Mouse (Mus musculus): ENCODE measurements around the gene Cela3b. TPM values are rescaled to one million over a fixed set of nuclear protein-coding genes. Genes with fewer than 3 reads are reported as not detected.

Cela3b gene
- total and polyA plus RNA-seq, 3 experiments = not detected

DNA sequence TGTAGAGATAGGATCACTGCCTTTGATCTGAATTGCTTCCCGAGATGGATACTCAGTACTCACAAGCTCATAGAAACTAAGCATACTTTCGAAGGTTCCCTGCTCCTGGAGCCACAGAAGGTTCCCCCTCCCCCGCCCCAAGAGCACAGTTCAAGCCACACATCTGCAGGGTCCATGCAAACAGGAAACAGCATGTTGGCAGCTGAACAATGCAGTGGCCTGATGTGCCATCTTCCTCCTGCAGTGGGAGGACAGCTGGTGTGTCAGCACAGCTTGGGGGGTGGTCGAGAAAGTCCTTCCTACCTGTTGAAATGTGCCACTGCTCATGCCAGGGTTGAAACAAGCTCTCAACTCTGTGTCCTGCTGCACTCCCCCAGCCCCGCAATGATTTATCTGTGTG is 28.5 kb upstream of the Cela3b start:
- peaks cover 8% of the 10 kb centered on the region for H3K4me1 ChIP-seq (ENCODE audit: control insufficient read depth, insufficient read depth, low read length)
- no peak overlapping the region for H3K27ac ChIP-seq
- H3K79me2 ChIP-seq (replicated peaks; ENCODE audit: control insufficient read depth, insufficient read depth, low read length) = no peaks in the 10 kb centered on the region
- no peak overlapping the region for H3K4me3 ChIP-seq
- H3K9ac ChIP-seq (ENCODE audit: low read depth, low read length) = no peak overlapping the region
- WGBS = 57% methylated on average over 5 of the region's 5 CpGs
- DNase-seq = no peak
- intact Hi-C loops (cut with DNase I) = loop anchor here (1.0 kb wide), 1 partner anchor 56 kb away; no protein-coding TSS in a partner anchor
- H3K36me3 ChIP-seq (ENCODE audit: control insufficient read depth, insufficient read depth, low read length) = no peaks in the 10 kb centered on the region
- H3K27me3 ChIP-seq (ENCODE audit: control insufficient read depth, insufficient read depth, low read length) = no peaks in the 10 kb centered on the region
- TF ChIP-seq CTCF (IDR thresholded peaks at IDR 0.05) (no peak), EP300 (IDR thresholded peaks at IDR 0.05; ENCODE audit: insufficient read depth, low read depth, low read length) (no peak), POLR2A (IDR thresholded peaks at IDR 0.05; ENCODE audit: insufficient read depth, low read depth, low read length) (no peak)

DNA sequence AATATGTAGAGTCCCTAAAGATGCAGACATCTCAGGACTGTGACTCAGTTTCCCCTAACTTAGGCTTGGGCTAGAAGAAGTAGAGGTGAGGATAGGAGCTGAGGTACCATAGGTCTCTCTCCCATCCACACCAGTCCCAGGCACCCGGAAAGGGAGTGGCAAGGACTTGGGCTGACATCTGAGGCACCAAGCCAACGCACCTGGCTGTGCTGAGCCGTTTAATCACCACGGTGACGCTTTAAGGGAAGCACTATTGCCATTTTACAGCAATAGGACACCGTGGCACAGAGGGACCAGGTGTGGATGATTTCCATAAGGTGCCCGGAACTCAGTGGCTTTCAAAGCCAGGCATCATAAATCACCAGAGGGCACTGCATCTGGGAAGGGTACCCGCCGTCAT is 28.0 kb upstream of the Cela3b start:
- Histone ChIP-seq H3K4me3 (no peak overlapping the region), H3K27me3 (ENCODE audit: control insufficient read depth, insufficient read depth, low read length) (no peaks in the 10 kb centered on the region), H3K9ac (ENCODE audit: low read depth, low read length) (no peak overlapping the region), H3K27ac (no peak overlapping the region), H3K4me1 (ENCODE audit: control insufficient read depth, insufficient read depth, low read length) (peaks cover 8% of the 10 kb centered on the region), H3K36me3 (ENCODE audit: control insufficient read depth, insufficient read depth, low read length) (no peaks in the 10 kb centered on the region), H3K79me2 (replicated peaks; ENCODE audit: control insufficient read depth, insufficient read depth, low read length) (no peaks in the 10 kb centered on the region)
- TF ChIP-seq POLR2A (IDR thresholded peaks at IDR 0.05; ENCODE audit: insufficient read depth, low read depth, low read length) (no peak), EP300 (IDR thresholded peaks at IDR 0.05; ENCODE audit: insufficient read depth, low read depth, low read length) (no peak), CTCF (IDR thresholded peaks at IDR 0.05) (no peak)
- intact Hi-C loops (cut with DNase I) = loop anchor here (1.0 kb wide), 1 partner anchor 57 kb away; no protein-coding TSS in a partner anchor
- DNase-seq = no peak
- 69% methylated on average over 9 of the region's 9 CpGs for WGBS

DNA sequence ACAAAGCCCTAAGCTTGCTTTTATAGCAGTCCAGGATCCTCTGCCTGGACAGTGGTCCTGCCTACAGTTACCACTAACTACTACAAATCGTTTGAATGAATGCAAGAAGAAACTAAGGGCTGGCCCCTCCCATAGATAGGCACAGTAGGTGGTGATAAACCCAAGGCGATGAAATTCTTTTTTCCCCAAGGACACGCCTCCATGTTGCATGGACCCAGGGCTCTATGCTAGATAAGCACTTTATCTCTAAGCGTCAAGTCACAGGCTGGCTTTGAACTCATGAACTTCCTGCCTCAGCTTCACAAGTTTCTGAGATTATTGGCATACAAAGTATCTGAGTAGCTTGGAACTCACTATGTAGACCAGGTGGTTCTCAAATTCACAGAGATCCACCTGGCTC is 27.0 kb upstream of the Cela3b start:
- 50% methylated on average over 4 of the region's 4 CpGs for WGBS
- H3K27ac ChIP-seq = no peak overlapping the region
- TF ChIP-seq POLR2A (IDR thresholded peaks at IDR 0.05; ENCODE audit: insufficient read depth, low read depth, low read length) (no peak), EP300 (IDR thresholded peaks at IDR 0.05; ENCODE audit: insufficient read depth, low read depth, low read length) (no peak), CTCF (IDR thresholded peaks at IDR 0.05) (no peak)
- H3K4me1 ChIP-seq (ENCODE audit: control insufficient read depth, insufficient read depth, low read length) = peaks cover 8% of the 10 kb centered on the region
- no peak for DNase-seq
- no peaks in the 10 kb centered on the region for H3K79me2 ChIP-seq (replicated peaks; ENCODE audit: control insufficient read depth, insufficient read depth, low read length)
- H3K4me3 ChIP-seq = no peak overlapping the region
- H3K27me3 ChIP-seq (ENCODE audit: control insufficient read depth, insufficient read depth, low read length) = no peaks in the 10 kb centered on the region
- no peaks in the 10 kb centered on the region for H3K36me3 ChIP-seq (ENCODE audit: control insufficient read depth, insufficient read depth, low read length)
- H3K9ac ChIP-seq (ENCODE audit: low read depth, low read length) = no peak overlapping the region
- intact Hi-C loops (cut with DNase I) = no loop called here

DNA sequence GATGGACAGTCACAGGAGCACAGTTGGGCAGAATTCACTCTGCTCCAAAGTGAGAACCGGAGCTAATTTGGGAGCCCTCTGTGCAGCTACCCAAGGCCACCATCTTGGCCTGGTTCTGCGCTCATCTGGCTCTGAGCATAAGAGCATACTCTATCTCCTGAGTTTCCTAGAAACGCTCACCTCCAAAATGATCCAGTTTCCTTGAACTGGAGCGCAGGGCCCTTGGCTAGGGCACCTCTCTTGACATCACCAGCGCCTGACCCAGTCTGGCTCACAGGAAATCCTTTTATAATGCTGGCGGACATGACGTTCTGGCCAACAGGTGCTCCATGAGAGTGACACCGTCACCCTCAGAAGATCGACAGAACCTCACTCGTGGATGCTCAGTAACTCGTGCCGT is 26.2 kb upstream of the Cela3b start:
- Histone ChIP-seq H3K4me1 (ENCODE audit: control insufficient read depth, insufficient read depth, low read length) (peaks cover 8% of the 10 kb centered on the region), H3K27me3 (ENCODE audit: control insufficient read depth, insufficient read depth, low read length) (no peaks in the 10 kb centered on the region), H3K79me2 (replicated peaks; ENCODE audit: control insufficient read depth, insufficient read depth, low read length) (no peaks in the 10 kb centered on the region), H3K9ac (ENCODE audit: low read depth, low read length) (no peak overlapping the region), H3K36me3 (ENCODE audit: control insufficient read depth, insufficient read depth, low read length) (no peaks in the 10 kb centered on the region), H3K4me3 (no peak overlapping the region), H3K27ac (no peak overlapping the region)
- TF ChIP-seq POLR2A (IDR thresholded peaks at IDR 0.05; ENCODE audit: insufficient read depth, low read depth, low read length) (no peak), EP300 (IDR thresholded peaks at IDR 0.05; ENCODE audit: insufficient read depth, low read depth, low read length) (no peak), CTCF (IDR thresholded peaks at IDR 0.05) (no peak)
- 70% methylated on average over 12 of the region's 12 CpGs for WGBS
- no peak for DNase-seq
- intact Hi-C loops (cut with DNase I) = no loop called here

DNA sequence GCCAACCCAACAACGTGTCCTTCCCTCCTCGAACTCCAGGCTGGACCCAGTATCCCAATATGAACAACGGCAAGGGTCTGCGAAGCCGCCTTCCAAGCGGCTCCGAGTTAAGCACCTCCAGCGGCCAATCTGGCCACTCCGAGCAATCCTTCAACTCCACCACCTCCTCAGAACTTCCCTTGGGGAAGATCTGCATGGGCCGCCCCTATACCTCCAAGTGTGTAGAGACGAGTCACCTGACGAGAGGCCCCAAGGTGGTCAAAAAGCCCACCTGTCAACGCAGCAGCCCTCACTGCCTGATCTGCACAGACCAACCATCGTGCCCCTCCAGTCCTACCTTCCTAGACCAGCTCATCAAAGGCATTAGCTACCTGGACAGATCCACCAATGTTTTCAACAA is 24.2 kb upstream of the Cela3b start:
- Histone ChIP-seq H3K27me3 (ENCODE audit: control insufficient read depth, insufficient read depth, low read length) (no peaks in the 10 kb centered on the region), H3K36me3 (ENCODE audit: control insufficient read depth, insufficient read depth, low read length) (no peaks in the 10 kb centered on the region), H3K79me2 (replicated peaks; ENCODE audit: control insufficient read depth, insufficient read depth, low read length) (no peaks in the 10 kb centered on the region), H3K4me3 (no peak overlapping the region), H3K9ac (ENCODE audit: low read depth, low read length) (no peak overlapping the region), H3K4me1 (ENCODE audit: control insufficient read depth, insufficient read depth, low read length) (peaks cover 3% of the 10 kb centered on the region), H3K27ac (no peak overlapping the region)
- DNase-seq = no peak
- TF ChIP-seq EP300 (IDR thresholded peaks at IDR 0.05; ENCODE audit: insufficient read depth, low read depth, low read length) = no peak
- no peak for TF ChIP-seq CTCF (IDR thresholded peaks at IDR 0.05)
- TF ChIP-seq POLR2A (IDR thresholded peaks at IDR 0.05; ENCODE audit: insufficient read depth, low read depth, low read length) = no peak
- intact Hi-C loops (cut with DNase I) = no loop called here
- WGBS = 89% methylated on average over 14 of the region's 14 CpGs

DNA sequence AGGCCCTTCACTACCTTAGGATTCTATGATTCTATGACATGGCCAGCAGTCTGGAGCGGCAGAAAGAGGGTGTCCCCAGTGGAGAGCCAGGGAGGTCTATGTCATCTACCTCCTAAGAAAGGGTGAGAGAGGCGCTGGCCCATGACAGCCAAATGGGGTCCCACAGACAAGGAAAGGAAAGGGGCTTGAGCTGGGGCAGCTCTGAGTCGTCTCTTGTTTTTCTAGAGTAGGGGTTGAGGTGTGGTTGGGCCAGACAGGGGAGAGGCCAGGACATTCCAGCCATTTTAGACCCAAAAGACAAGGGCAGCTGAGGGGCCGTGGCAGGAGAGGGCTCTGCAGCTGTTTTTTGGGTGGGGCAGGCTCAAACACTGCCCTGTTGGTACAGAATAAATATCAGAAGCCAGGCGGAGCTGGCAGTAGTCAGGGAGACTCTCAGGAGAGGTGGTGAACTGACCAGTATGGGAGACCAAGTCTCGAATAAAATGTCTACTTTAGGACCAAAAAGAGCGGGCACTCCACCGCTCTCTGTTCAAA is 23.0 kb upstream of the Cela3b start, which contains the start of gene 1700013G24Rik:
Gene 1700013G24Rik, plus strand, starts transcription at position 51 of the 534 bp plus-strand sequence.
- Histone ChIP-seq H3K36me3 (ENCODE audit: control insufficient read depth, insufficient read depth, low read length) (no peaks in the 10 kb centered on the region), H3K79me2 (replicated peaks; ENCODE audit: control insufficient read depth, insufficient read depth, low read length) (no peaks in the 10 kb centered on the region), H3K4me3 (no peak within 1 kb of the TSS), H3K9ac (ENCODE audit: low read depth, low read length) (no peak within 1 kb of the TSS), H3K27me3 (ENCODE audit: control insufficient read depth, insufficient read depth, low read length) (no peaks in the 10 kb centered on the region), H3K27ac (no peak within 1 kb of the TSS), H3K4me1 (ENCODE audit: control insufficient read depth, insufficient read depth, low read length) (peaks cover 7% of the 10 kb centered on the region)
- TF ChIP-seq CTCF (IDR thresholded peaks at IDR 0.05) = no peak
- no peak for TF ChIP-seq EP300 (IDR thresholded peaks at IDR 0.05; ENCODE audit: insufficient read depth, low read depth, low read length)
- TF ChIP-seq POLR2A (IDR thresholded peaks at IDR 0.05; ENCODE audit: insufficient read depth, low read depth, low read length) = no peak
- WGBS = 92% methylated on average over 8 of the region's 8 CpGs
- DNase-seq = no peak
- intact Hi-C loops (cut with DNase I) = no loop called here

Measured in heart, adult 2 months (tissue).